Mouse (Mus musculus) megakaryocyte, embryonic 14.5 days (primary cell): Measurements from ENCODE around the gene Ppm1h.

Source experiments
- FLI1 ChIP-seq: IDR thresholded peaks from 2 replicates; pipeline ENCODE4 v1.6.1; 2012; ENCODE audit warnings: low read length, inconsistent platforms, mixed read lengths
- GATA1 ChIP-seq: IDR thresholded peaks from 3 replicates; pipeline ENCODE4 v1.6.1; 2012; ENCODE audit warnings: mixed read lengths, low read length, inconsistent platforms, borderline replicate concordance

DNA sequence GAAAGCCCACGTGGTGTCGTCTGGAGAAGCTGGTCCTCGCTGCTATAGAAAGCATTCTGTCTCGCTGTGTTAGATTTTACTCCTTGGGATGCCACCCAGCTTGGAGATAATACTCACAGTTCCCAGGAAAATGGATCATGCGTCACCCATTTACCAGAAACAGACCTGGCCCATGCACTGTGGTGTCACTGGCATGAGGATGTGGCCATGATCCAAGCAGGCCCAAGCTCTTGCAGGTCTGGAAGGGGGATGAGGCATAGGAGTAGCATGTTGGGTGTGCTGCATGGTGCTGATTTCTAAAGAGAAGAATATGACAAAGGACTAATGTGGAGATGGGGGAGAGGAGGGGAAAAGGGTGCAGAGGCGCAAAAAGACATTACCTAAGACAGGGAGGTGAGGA is 141.2 kb downstream of the Ppm1h start:
- TF ChIP-seq GATA1 (no peak), FLI1 (no peak)
